Mouse (Mus musculus) olfactory bulb, adult 2 months (tissue): Measurements from ENCODE around the gene Fam83f. TPM values are rescaled to one million over a fixed set of nuclear protein-coding genes. Genes with fewer than 3 reads are reported as not detected.

Experiments
- H3K27ac ChIP-seq: fragments of 200-500 bp; 2 replicates; pipeline ENCODE4 v1.5.1; 2012; ENCODE audit warnings: low read depth, low read length; ENCODE audit not compliant: insufficient read depth
- H3K4me1 ChIP-seq: fragments of 200-500 bp; 2 replicates; pipeline ENCODE4 v1.6.1; 2012; ENCODE audit warnings: low read length; ENCODE audit not compliant: control insufficient read depth, insufficient read depth
- H3K4me3 ChIP-seq: fragments of 200-500 bp; 2 replicates; pipeline ENCODE4 v1.5.1; 2012; ENCODE audit warnings: mild to moderate bottlenecking, low read depth, low read length, moderate library complexity; ENCODE audit not compliant: insufficient read depth
- CTCF ChIP-seq: fragments of 200-500 bp; IDR thresholded peaks from 2 replicates; pipeline ENCODE4 v1.5.1; 2012; ENCODE audit warnings: low read depth, mild to moderate bottlenecking, low read length, moderate library complexity; ENCODE audit not compliant: insufficient read depth
- POLR2A ChIP-seq: fragments of 200-500 bp; IDR thresholded peaks from 2 replicates; pipeline ENCODE4 v1.6.1; 2012; ENCODE audit warnings: mild to moderate bottlenecking, low read depth, low read length, moderate library complexity; ENCODE audit not compliant: insufficient read depth
- WGBS: fragments of 180-500 bp; shearing (Covaris S2); methylation state at CpG from one replicate; pipeline ENCODE4 v1.1.7; 2018; 5-methylcytosine and 5-hydroxymethylcytosine counted together
- polyA plus RNA-seq: library from polyadenylated mRNA; stranded (reverse); fragments of >200 nt; gene quantifications from 2 replicates; pipeline ENCODE4 v1.2.4, GENCODE M21; 2012; ENCODE audit warnings: low replicate concordance; ENCODE audit not compliant: missing spikeins, insufficient read depth, insufficient read length

Fam83f gene
- not detected in 2 replicates for polyA plus RNA-seq

DNA sequence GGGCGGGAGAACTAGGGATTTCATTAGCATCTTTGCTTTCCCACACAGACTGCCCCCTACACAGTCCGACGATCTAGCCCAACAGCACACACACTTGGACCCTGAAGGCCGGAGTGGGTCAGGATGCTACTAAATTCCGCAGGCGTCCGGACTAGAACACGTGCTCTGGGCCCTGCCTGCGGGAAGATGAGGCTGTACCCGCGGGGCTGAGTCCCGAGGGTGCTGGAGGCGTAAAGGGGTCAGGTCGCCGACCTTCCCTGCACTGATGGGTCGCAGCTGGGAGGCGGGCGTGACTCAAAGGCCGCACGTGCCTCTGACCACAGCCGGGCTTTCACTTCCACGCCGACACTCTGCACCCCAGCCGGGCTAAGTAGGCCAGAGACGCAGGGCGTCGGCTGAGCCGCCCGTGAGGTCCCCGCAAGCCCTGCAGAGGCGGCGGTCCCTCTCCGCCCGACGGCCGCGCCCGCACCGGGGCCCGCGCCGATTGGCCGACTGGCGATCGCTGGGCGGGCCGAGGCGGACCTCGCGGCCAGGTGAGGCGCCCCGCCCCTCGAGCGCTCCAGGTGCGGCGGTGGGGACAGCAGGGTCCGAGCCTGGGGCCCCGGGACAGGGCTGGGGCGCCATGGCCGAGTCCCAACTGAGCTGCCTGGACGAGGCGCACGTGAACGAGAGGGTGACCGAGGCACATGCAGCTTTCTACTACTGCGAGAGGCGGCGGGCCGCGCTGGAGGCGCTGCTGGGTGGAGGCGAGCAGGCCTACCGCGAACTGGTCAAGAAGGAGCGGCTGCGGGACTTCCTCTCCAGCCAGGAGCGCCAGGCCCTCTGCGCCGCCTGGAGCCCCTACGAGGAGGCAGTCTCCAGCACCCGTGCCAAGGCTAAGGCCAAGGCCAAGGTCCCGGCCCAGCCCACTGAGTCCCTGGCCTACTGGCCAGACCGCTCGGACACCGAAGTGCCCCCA lies at the start of gene Fam83f:
Gene Fam83f, plus strand, starts transcription at position 553 of the 958 bp plus-strand sequence.
- H3K4me3 ChIP-seq, result no peak within 1 kb of the TSS; the same call in 1 of the 2 replicates
- whole genome bisulfite sequencing, result 17% methylated on average over 85 of the region's 85 CpGs
- TF ChIP-seq POLR2A (no peak), CTCF (no peak)
- H3K27ac ChIP-seq, result peak within 1 kb of the TSS; percentile 18
- H3K4me1 ChIP-seq, result peaks cover 32% of the 10 kb centered on the region

- peaks cover 6% of the 10 kb centered on the region for H3K4me1 ChIP-seq
- TF ChIP-seq CTCF (no peak), POLR2A (no peak)
- no peak overlapping the region for H3K4me3 ChIP-seq
- WGBS, result 77% methylated on average over 8 of the region's 8 CpGs
- no peak overlapping the region for H3K27ac ChIP-seq
Measured at GRCm38 (mm10) chr15:80623171-80623837, 48.3 kb upstream of the Fam83f start.

GRCm38 (mm10) chr15:80626472-80626871 lies 45.2 kb upstream of the Fam83f start:
- H3K4me3 ChIP-seq, result no peak overlapping the region
- TF ChIP-seq CTCF (no peak), POLR2A (no peak)
- 77% methylated on average over 6 of the region's 6 CpGs for WGBS
- no peak overlapping the region for H3K27ac ChIP-seq
- H3K4me1 ChIP-seq, result peaks cover 6% of the 10 kb centered on the region

DNA sequence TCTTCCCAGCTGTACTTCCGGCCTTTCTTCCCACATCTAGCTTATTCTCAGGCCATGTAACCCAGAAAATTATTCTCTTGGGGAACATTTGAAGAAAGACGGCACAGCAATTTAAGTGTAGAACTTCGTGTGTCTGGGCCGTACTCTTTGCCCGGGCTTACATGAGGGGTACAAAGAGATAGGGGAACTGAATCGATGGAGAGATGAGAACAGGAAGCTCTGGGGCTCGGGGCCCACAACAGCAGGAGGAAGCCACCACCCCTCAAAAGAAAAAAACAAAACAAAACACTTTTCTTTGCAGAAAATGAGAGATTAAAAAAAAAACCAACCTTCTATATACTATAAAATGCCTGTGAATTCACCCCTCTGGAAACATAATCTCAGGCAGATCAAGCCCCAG lies 41.5 kb upstream of the Fam83f start:
- Histone ChIP-seq H3K4me3 (no peak overlapping the region), H3K27ac (peak overlapping the region; percentile 50; the same call in 1 of the 2 replicates), H3K4me1 (peaks cover 19% of the 10 kb centered on the region)
- 66% methylated on average over 7 of the region's 7 CpGs for WGBS
- TF ChIP-seq CTCF (no peak), POLR2A (no peak)

- no peak for TF ChIP-seq CTCF
- TF ChIP-seq POLR2A, result no peak
- H3K27ac ChIP-seq, result peak overlapping the region; percentile 50; the same call in 1 of the 2 replicates
- no peak overlapping the region for H3K4me3 ChIP-seq
- peaks cover 23% of the 10 kb centered on the region for H3K4me1 ChIP-seq
- 37% methylated on average over 14 of the region's 14 CpGs for WGBS
Measured at GRCm38 (mm10) chr15:80630711-80631110, 40.9 kb upstream of the Fam83f start.

- Histone ChIP-seq H3K4me1 (peaks cover 26% of the 10 kb centered on the region), H3K27ac (no peak overlapping the region), H3K4me3 (no peak overlapping the region)
- TF ChIP-seq CTCF (no peak), POLR2A (no peak)
- 90% methylated on average over 2 of the region's 2 CpGs for WGBS
Measured at GRCm38 (mm10) chr15:80631311-80631710, 40.3 kb upstream of the Fam83f start.

DNA sequence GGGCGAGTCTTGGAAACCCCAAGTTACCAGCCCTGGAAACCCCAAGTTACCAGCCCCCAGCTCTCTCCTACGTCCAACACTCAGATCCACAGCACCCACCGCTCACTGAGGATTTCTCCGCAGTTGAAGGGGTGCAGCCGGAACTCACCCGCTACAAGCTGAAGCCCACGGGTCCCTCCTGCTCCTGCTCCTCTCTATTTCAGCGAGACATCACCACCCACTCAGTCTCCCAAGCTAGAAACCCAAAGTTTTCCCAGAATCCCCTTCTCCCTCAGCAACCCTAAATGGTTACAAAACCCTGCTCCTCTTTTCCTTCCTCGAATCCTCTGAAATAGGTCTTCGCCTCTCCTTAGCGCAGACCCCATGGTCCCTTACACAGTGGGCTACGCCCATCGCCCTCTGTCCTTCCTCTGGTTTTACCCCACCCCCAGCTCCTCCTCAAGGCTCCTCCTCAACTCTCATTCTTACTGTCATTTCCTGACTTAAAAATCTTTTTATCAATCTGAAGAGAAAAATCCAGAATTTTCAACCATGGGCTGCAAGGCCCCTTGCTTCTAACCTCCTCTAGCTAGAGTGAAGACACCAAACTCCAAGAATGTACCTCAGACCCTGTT lies 39.3 kb upstream of the Fam83f start:
- Histone ChIP-seq H3K4me1 (peaks cover 32% of the 10 kb centered on the region), H3K27ac (peak overlapping the region; percentile 79), H3K4me3 (no peak overlapping the region)
- TF ChIP-seq POLR2A, result no peak
- TF ChIP-seq CTCF, result no peak
- 49% methylated on average over 13 of the region's 13 CpGs for WGBS

- H3K4me3 ChIP-seq, result no peak overlapping the region
- H3K4me1 ChIP-seq, result peaks cover 35% of the 10 kb centered on the region
- WGBS, result 41% methylated on average over 11 of the region's 11 CpGs
- TF ChIP-seq CTCF, result no peak
- TF ChIP-seq POLR2A, result no peak
- H3K27ac ChIP-seq, result no peak overlapping the region
Measured at GRCm38 (mm10) chr15:80634391-80635193, 37.1 kb upstream of the Fam83f start.
